Mouse (Mus musculus): Measurements from ENCODE around the gene Vmn2r71. TPM values are rescaled to one million over a fixed set of nuclear protein-coding genes. Genes with fewer than 3 reads are reported as not detected.

Gene Vmn2r71
- not detected for total RNA-seq (2021)
- long read RNA-seq, experiment 1: 0 reads
- long read RNA-seq, experiment 2: 0 reads

- DNase-seq: no peak
Measured at GRCm38 (mm10) chr7:85562787-85563186, at the start of gene Vmn2r71. TSS of gene Vmn2r71 (plus strand) at chr7:85563087.

GRCm38 (mm10) chr7:85542108-85542507 is 20.8 kb upstream of the Vmn2r71 start:
- no peak for DNase-seq

GRCm38 (mm10) chr7:85543118-85543517 is 19.8 kb upstream of the Vmn2r71 start:
- no peak for DNase-seq

- no peak for DNase-seq
Measured at GRCm38 (mm10) chr7:85569092-85569491, 6.2 kb downstream of the Vmn2r71 start, which contains the start of gene Vmn2r70. TSS of gene Vmn2r70 (minus strand) at chr7:85569192.

Other genes starting within 250 kb of the Vmn2r71 start
- gene Vmn2r69, start 147.2 kb upstream of the Vmn2r71 start, total RNA-seq (2021): not detected
- not detected for gene Vmn2r70, start 6.1 kb downstream of the Vmn2r71 start, total RNA-seq (2021)
- not detected for gene Vmn2r72, start 192.0 kb downstream of the Vmn2r71 start, total RNA-seq (2021)